Mouse (Mus musculus): ENCODE data around the gene Zbtb12. TPM values are rescaled to one million over a fixed set of nuclear protein-coding genes. Genes with fewer than 3 reads are reported as not detected.

Gene Zbtb12
- polyA plus RNA-seq, 1 experiment, result 10.2 TPM

- no peak for TF ChIP-seq POLR2A (IDR thresholded peaks at IDR 0.05; ENCODE audit: insufficient read length, low read depth)
- TF ChIP-seq POLR2AphosphoS2 (IDR thresholded peaks at IDR 0.05; ENCODE audit: insufficient read length, low read depth), result no peak
- no peak for TF ChIP-seq MYOG (IDR thresholded peaks at IDR 0.05; ENCODE audit: control insufficient read depth in 1 of 3, insufficient read depth in 1 of 3, insufficient read length in 2 of 3, low read depth in 2 of 3)
- peak overlapping the region; percentile 17 for H3ac ChIP-seq (ENCODE audit: control insufficient read depth, insufficient read length)
- H3K27me3 ChIP-seq (ENCODE audit: control insufficient read depth, insufficient read depth, insufficient read length), result no peaks in the 10 kb centered on the region
- H3K4me3 ChIP-seq, result peak overlapping the region; percentile 79
- peaks cover 12% of the 10 kb centered on the region for H3K79me2 ChIP-seq (ENCODE audit: control insufficient read depth, insufficient read depth)
- peak overlapping the region; percentile 91 for H3K4me2 ChIP-seq (ENCODE audit: low read depth)
- H3K36me3 ChIP-seq (ENCODE audit: control insufficient read depth, insufficient read depth), result peaks cover 5% of the 10 kb centered on the region
Measured at GRCm38 (mm10) chr17:34850517-34851125, 28.7 kb upstream of the Zbtb12 start.

- Histone ChIP-seq H3K79me2 (ENCODE audit: control insufficient read depth, insufficient read depth) (peaks cover 12% of the 10 kb centered on the region), H3K27me3 (ENCODE audit: control insufficient read depth, insufficient read depth, insufficient read length) (no peaks in the 10 kb centered on the region), H3ac (ENCODE audit: control insufficient read depth, insufficient read length) (no peak overlapping the region), H3K36me3 (ENCODE audit: control insufficient read depth, insufficient read depth) (peaks cover 7% of the 10 kb centered on the region), H3K4me2 (ENCODE audit: low read depth) (no peak overlapping the region), H3K4me3 (no peak overlapping the region)
- TF ChIP-seq POLR2A (IDR thresholded peaks at IDR 0.05; ENCODE audit: insufficient read length, low read depth) (no peak), TCF12 (IDR thresholded peaks at IDR 0.05; ENCODE audit: insufficient read depth, poor library complexity, severe bottlenecking) (no peak), TCF3 (IDR thresholded peaks at IDR 0.05; ENCODE audit: insufficient read length, low read depth) (no peak), CEBPB (IDR thresholded peaks at IDR 0.05; ENCODE audit: insufficient read depth, poor library complexity, severe bottlenecking) (no peak), USF1 (IDR thresholded peaks at IDR 0.05; ENCODE audit: low read depth) (no peak), MAX (IDR thresholded peaks at IDR 0.05; ENCODE audit: low read depth) (no peak), REST (IDR thresholded peaks at IDR 0.05; ENCODE audit: insufficient read depth, insufficient read length) (no peak), MYOG (IDR thresholded peaks at IDR 0.05; ENCODE audit: control insufficient read depth in 1 of 3, insufficient read depth in 1 of 3, insufficient read length in 2 of 3, low read depth in 2 of 3) (no peak), SRF (IDR thresholded peaks at IDR 0.05; ENCODE audit: control insufficient read depth, insufficient read length, low read depth) (no peak), MYOD1 (IDR thresholded peaks at IDR 0.05; ENCODE audit: control insufficient read depth in 1 of 3, insufficient read length in 2 of 3, low read depth in 2 of 3) (no peak), POLR2AphosphoS2 (IDR thresholded peaks at IDR 0.05; ENCODE audit: insufficient read length, low read depth) (no peak), E2F4 (IDR thresholded peaks at IDR 0.05; ENCODE audit: insufficient read depth) (no peak)
Measured at GRCm38 (mm10) chr17:34853511-34853910, 25.8 kb upstream of the Zbtb12 start.

GRCm38 (mm10) chr17:34854761-34855160 is 24.5 kb upstream of the Zbtb12 start:
- peaks cover 7% of the 10 kb centered on the region for H3K36me3 ChIP-seq (ENCODE audit: control insufficient read depth, insufficient read depth)

GRCm38 (mm10) chr17:34855825-34856224 is 23.5 kb upstream of the Zbtb12 start:
- no peaks in the 10 kb centered on the region for H3K27me3 ChIP-seq (ENCODE audit: control insufficient read depth, insufficient read depth, insufficient read length)
- peaks cover 7% of the 10 kb centered on the region for H3K79me2 ChIP-seq (ENCODE audit: control insufficient read depth, insufficient read depth)
- H3ac ChIP-seq (ENCODE audit: control insufficient read depth, insufficient read length), result no peak overlapping the region
- H3K36me3 ChIP-seq (ENCODE audit: control insufficient read depth, insufficient read depth), result peaks cover 7% of the 10 kb centered on the region
- H3K4me3 ChIP-seq, result no peak overlapping the region
- no peak overlapping the region for H3K4me2 ChIP-seq (ENCODE audit: low read depth)
- TF ChIP-seq MAX (IDR thresholded peaks at IDR 0.05; ENCODE audit: low read depth), result no peak
- no peak for TF ChIP-seq POLR2A (IDR thresholded peaks at IDR 0.05; ENCODE audit: insufficient read length, low read depth)
- no peak for TF ChIP-seq MYOD1 (IDR thresholded peaks at IDR 0.05; ENCODE audit: control insufficient read depth in 1 of 3, insufficient read length in 2 of 3, low read depth in 2 of 3)
- no peak for TF ChIP-seq CEBPB (IDR thresholded peaks at IDR 0.05; ENCODE audit: insufficient read depth, poor library complexity, severe bottlenecking)
- no peak for TF ChIP-seq TCF12 (IDR thresholded peaks at IDR 0.05; ENCODE audit: insufficient read depth, poor library complexity, severe bottlenecking)
- TF ChIP-seq REST (IDR thresholded peaks at IDR 0.05; ENCODE audit: insufficient read depth, insufficient read length), result no peak
- TF ChIP-seq E2F4 (IDR thresholded peaks at IDR 0.05; ENCODE audit: insufficient read depth), result no peak
- TF ChIP-seq SRF (IDR thresholded peaks at IDR 0.05; ENCODE audit: control insufficient read depth, insufficient read length, low read depth), result no peak
- TF ChIP-seq POLR2AphosphoS2 (IDR thresholded peaks at IDR 0.05; ENCODE audit: insufficient read length, low read depth), result no peak
- no peak for TF ChIP-seq MYOG (IDR thresholded peaks at IDR 0.05; ENCODE audit: control insufficient read depth in 1 of 3, insufficient read depth in 1 of 3, insufficient read length in 2 of 3, low read depth in 2 of 3)
- no peak for TF ChIP-seq TCF3 (IDR thresholded peaks at IDR 0.05; ENCODE audit: insufficient read length, low read depth)
- no peak for TF ChIP-seq USF1 (IDR thresholded peaks at IDR 0.05; ENCODE audit: low read depth)

More at GRCm38 (mm10) chr17:34854761-34855160, 24.5 kb upstream of the Zbtb12 start:
- Histone ChIP-seq H3K4me3 (no peak overlapping the region), H3ac (ENCODE audit: control insufficient read depth, insufficient read length) (no peak overlapping the region), H3K27me3 (ENCODE audit: control insufficient read depth, insufficient read depth, insufficient read length) (no peaks in the 10 kb centered on the region), H3K4me2 (ENCODE audit: low read depth) (no peak overlapping the region), H3K79me2 (ENCODE audit: control insufficient read depth, insufficient read depth) (peaks cover 12% of the 10 kb centered on the region)
- no peak for TF ChIP-seq TCF3 (IDR thresholded peaks at IDR 0.05; ENCODE audit: insufficient read length, low read depth)
- no peak for TF ChIP-seq SRF (IDR thresholded peaks at IDR 0.05; ENCODE audit: control insufficient read depth, insufficient read length, low read depth)
- no peak for TF ChIP-seq CEBPB (IDR thresholded peaks at IDR 0.05; ENCODE audit: insufficient read depth, poor library complexity, severe bottlenecking)
- TF ChIP-seq POLR2A (IDR thresholded peaks at IDR 0.05; ENCODE audit: insufficient read length, low read depth), result no peak
- TF ChIP-seq MYOD1 (IDR thresholded peaks at IDR 0.05; ENCODE audit: control insufficient read depth in 1 of 3, insufficient read length in 2 of 3, low read depth in 2 of 3), result no peak
- TF ChIP-seq MAX (IDR thresholded peaks at IDR 0.05; ENCODE audit: low read depth), result no peak
- no peak for TF ChIP-seq USF1 (IDR thresholded peaks at IDR 0.05; ENCODE audit: low read depth)

GRCm38 (mm10) chr17:34858670-34859069 is 20.6 kb upstream of the Zbtb12 start:
- TF ChIP-seq TCF12 (IDR thresholded peaks at IDR 0.05; ENCODE audit: insufficient read depth, poor library complexity, severe bottlenecking) (no peak), USF1 (IDR thresholded peaks at IDR 0.05; ENCODE audit: low read depth) (no peak), MYOD1 (IDR thresholded peaks at IDR 0.05; ENCODE audit: control insufficient read depth in 1 of 3, insufficient read length in 2 of 3, low read depth in 2 of 3) (no peak), SRF (IDR thresholded peaks at IDR 0.05; ENCODE audit: control insufficient read depth, insufficient read length, low read depth) (no peak), MAX (IDR thresholded peaks at IDR 0.05; ENCODE audit: low read depth) (no peak), E2F4 (IDR thresholded peaks at IDR 0.05; ENCODE audit: insufficient read depth) (no peak), CEBPB (IDR thresholded peaks at IDR 0.05; ENCODE audit: insufficient read depth, poor library complexity, severe bottlenecking) (no peak), TCF3 (IDR thresholded peaks at IDR 0.05; ENCODE audit: insufficient read length, low read depth) (no peak), MYOG (IDR thresholded peaks at IDR 0.05; ENCODE audit: control insufficient read depth in 1 of 3, insufficient read depth in 1 of 3, insufficient read length in 2 of 3, low read depth in 2 of 3) (no peak), POLR2AphosphoS2 (IDR thresholded peaks at IDR 0.05; ENCODE audit: insufficient read length, low read depth) (no peak), POLR2A (IDR thresholded peaks at IDR 0.05; ENCODE audit: insufficient read length, low read depth) (no peak), REST (IDR thresholded peaks at IDR 0.05; ENCODE audit: insufficient read depth, insufficient read length) (no peak)
- no peak overlapping the region for H3ac ChIP-seq (ENCODE audit: control insufficient read depth, insufficient read length)
- no peak overlapping the region for H3K4me3 ChIP-seq
- no peaks in the 10 kb centered on the region for H3K79me2 ChIP-seq (ENCODE audit: control insufficient read depth, insufficient read depth)
- H3K27me3 ChIP-seq (ENCODE audit: control insufficient read depth, insufficient read depth, insufficient read length), result peaks cover 17% of the 10 kb centered on the region
- H3K36me3 ChIP-seq (ENCODE audit: control insufficient read depth, insufficient read depth), result peaks cover 7% of the 10 kb centered on the region
- no peak overlapping the region for H3K4me2 ChIP-seq (ENCODE audit: low read depth)
